Mouse (Mus musculus): Measurements from ENCODE around the gene Etv5. TPM values are rescaled to one million over a fixed set of nuclear protein-coding genes. Genes with fewer than 3 reads are reported as not detected.

Gene Etv5
- polyA plus RNA-seq, 1 experiment from 2014 or later: 30.6 TPM

DNA sequence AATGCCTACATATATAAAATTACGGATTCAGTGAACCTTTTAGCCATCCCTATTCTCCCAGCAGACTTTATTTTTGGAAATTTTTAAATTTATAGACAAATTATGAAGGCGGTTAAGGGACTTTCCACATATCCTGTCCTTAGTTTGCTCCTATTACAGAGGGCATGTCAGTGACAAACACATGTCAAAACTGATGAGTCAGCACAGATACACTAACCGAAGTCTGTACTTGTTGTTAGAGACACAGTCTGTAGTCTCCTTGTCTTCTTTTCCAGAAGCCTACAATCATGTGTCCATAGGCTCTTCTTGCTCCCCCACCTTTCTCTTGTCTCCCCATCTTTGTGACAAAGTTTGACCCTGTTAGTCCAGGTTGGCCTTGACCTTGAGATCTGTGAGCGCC is 88.3 kb downstream of the Etv5 start:
- H3K36me3 ChIP-seq (replicated peaks; ENCODE audit: control insufficient read depth, insufficient read depth, low read depth, low read length): no peaks in the 10 kb centered on the region
- no peaks in the 10 kb centered on the region for H3K4me1 ChIP-seq (ENCODE audit: control insufficient read depth, insufficient read depth, low read length)
- H3K27me3 ChIP-seq (ENCODE audit: control insufficient read depth, insufficient read depth, low read length): no peaks in the 10 kb centered on the region
- ATAC-seq (replicated peaks; ENCODE audit: insufficient number of reproducible peaks, low FRiP score, low TSS enrichment, low read depth) (no peak), DNase-seq (ENCODE audit: low spot score) (no peak)
- WGBS: 94% methylated on average over 4 of the region's 4 CpGs
- no peaks in the 10 kb centered on the region for H3K9me3 ChIP-seq (replicated peaks; ENCODE audit: control insufficient read depth, low read length)
- H3K4me3 ChIP-seq (ENCODE audit: low read depth, low read length): no peak overlapping the region
- no peak overlapping the region for H3K9ac ChIP-seq (replicated peaks; ENCODE audit: low read length)
- no peak overlapping the region for H3K4me2 ChIP-seq (ENCODE audit: low read depth, low read length)
- H3K27ac ChIP-seq (replicated peaks; ENCODE audit: low read depth, low read length): no peak overlapping the region

DNA sequence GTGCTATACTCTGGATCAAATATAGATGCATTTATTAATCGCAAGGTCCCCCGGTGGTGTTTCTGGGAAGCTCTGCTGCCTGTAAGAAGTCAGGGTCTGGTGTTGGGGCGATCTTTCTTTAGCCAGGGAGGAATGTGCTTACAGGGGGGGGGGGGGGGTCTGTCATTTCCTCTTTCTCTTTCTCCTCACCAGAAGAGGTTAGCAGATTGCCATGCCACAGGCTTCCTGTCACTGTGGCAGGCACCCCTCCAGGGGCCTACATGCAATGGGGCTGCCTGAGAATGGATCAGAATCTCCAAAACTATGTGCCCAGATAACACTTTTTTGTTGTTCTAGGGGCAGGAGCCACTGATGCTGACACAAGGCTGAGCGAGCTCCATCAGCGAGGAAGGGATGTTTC is 89.7 kb downstream of the Etv5 start:
- Histone ChIP-seq H3K4me3 (ENCODE audit: low read depth, low read length) (no peak overlapping the region), H3K27ac (replicated peaks; ENCODE audit: low read depth, low read length) (no peak overlapping the region), H3K36me3 (replicated peaks; ENCODE audit: control insufficient read depth, insufficient read depth, low read depth, low read length) (no peaks in the 10 kb centered on the region), H3K27me3 (ENCODE audit: control insufficient read depth, insufficient read depth, low read length) (no peaks in the 10 kb centered on the region), H3K4me1 (ENCODE audit: control insufficient read depth, insufficient read depth, low read length) (no peaks in the 10 kb centered on the region), H3K4me2 (ENCODE audit: low read depth, low read length) (no peak overlapping the region), H3K9ac (replicated peaks; ENCODE audit: low read length) (no peak overlapping the region), H3K9me3 (replicated peaks; ENCODE audit: control insufficient read depth, low read length) (no peaks in the 10 kb centered on the region)
- ATAC-seq (replicated peaks; ENCODE audit: insufficient number of reproducible peaks, low FRiP score, low TSS enrichment, low read depth) (no peak), DNase-seq (ENCODE audit: low spot score) (no peak)
- WGBS: 79% methylated on average over 5 of the region's 5 CpGs

DNA sequence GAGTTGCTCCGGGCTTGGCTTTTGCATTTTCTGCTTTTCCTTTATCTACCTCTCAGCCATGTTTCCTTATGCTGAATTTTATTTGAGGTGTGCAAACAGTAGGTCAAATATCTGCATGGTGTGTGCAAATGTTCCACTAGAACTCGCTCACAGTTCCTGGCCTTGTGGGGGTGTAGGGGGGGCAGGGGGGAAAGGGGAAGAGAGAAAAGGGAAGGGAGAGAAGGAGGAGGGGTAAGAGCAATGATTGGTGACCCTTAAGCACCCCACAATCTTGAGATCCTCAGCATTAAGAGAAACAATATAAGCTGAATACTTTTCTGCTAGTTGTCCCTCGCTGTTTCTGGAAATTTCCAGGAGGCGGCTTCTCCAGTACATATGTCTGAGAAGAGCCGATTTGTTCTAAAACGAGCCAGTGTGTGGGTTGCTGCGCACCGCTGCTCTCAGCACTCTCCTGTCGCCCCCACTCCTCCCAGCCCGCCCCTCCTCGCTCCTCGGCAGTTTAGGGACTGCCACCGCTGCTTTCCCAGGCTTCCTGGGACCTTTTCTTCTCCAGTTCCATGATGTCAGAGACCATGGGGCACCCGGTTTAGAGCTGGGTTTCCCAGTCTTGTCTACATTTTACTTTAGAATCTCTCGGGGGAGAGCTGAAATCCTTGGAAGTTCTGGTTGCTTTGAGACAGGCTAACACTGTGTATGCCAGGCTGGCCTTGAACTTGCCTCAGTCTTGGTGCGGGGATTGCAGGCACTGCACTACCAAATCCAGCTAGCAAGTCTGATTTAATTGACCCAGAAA is 90.8 kb downstream of the Etv5 start:
- Histone ChIP-seq H3K27me3 (ENCODE audit: control insufficient read depth, insufficient read depth, low read length) (no peaks in the 10 kb centered on the region), H3K9me3 (replicated peaks; ENCODE audit: control insufficient read depth, low read length) (no peaks in the 10 kb centered on the region), H3K36me3 (replicated peaks; ENCODE audit: control insufficient read depth, insufficient read depth, low read depth, low read length) (no peaks in the 10 kb centered on the region), H3K9ac (replicated peaks; ENCODE audit: low read length) (no peak overlapping the region), H3K4me2 (ENCODE audit: low read depth, low read length) (no peak overlapping the region), H3K4me1 (ENCODE audit: control insufficient read depth, insufficient read depth, low read length) (no peaks in the 10 kb centered on the region), H3K4me3 (ENCODE audit: low read depth, low read length) (no peak overlapping the region), H3K27ac (replicated peaks; ENCODE audit: low read depth, low read length) (no peak overlapping the region)
- no peak for DNase-seq (ENCODE audit: low spot score)
- WGBS: 40% methylated on average over 16 of the region's 16 CpGs
- ATAC-seq (replicated peaks; ENCODE audit: insufficient number of reproducible peaks, low FRiP score, low TSS enrichment, low read depth): no peak

DNA sequence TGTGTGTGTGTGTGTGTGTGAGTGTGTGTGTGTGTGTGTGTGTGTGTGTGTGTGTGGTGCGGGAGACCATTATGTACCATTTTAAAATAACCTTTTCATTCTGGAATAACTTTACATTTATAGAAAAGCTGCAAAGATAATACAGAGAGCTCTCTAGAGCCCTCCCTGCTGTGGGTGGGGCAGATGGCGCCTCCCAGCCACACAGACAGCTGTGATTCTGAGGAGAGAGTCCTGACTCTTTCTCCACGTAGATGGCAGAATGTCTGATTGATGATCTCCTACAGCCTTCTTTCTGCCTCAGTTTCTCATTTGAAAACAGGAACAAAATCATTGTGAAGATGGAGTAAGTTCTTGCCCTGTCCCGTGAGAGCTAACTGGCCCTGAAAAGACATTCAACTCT is 91.5 kb downstream of the Etv5 start:
- DNase-seq (ENCODE audit: low spot score) (no peak), ATAC-seq (replicated peaks; ENCODE audit: insufficient number of reproducible peaks, low FRiP score, low TSS enrichment, low read depth) (no peak)
- WGBS: 63% methylated on average over 4 of the region's 4 CpGs
- no peak overlapping the region for H3K4me2 ChIP-seq (ENCODE audit: low read depth, low read length)
- no peak overlapping the region for H3K9ac ChIP-seq (replicated peaks; ENCODE audit: low read length)
- no peaks in the 10 kb centered on the region for H3K4me1 ChIP-seq (ENCODE audit: control insufficient read depth, insufficient read depth, low read length)
- H3K36me3 ChIP-seq (replicated peaks; ENCODE audit: control insufficient read depth, insufficient read depth, low read depth, low read length): no peaks in the 10 kb centered on the region
- H3K9me3 ChIP-seq (replicated peaks; ENCODE audit: control insufficient read depth, low read length): no peaks in the 10 kb centered on the region
- no peak overlapping the region for H3K27ac ChIP-seq (replicated peaks; ENCODE audit: low read depth, low read length)
- no peaks in the 10 kb centered on the region for H3K27me3 ChIP-seq (ENCODE audit: control insufficient read depth, insufficient read depth, low read length)
- H3K4me3 ChIP-seq (ENCODE audit: low read depth, low read length): no peak overlapping the region

DNA sequence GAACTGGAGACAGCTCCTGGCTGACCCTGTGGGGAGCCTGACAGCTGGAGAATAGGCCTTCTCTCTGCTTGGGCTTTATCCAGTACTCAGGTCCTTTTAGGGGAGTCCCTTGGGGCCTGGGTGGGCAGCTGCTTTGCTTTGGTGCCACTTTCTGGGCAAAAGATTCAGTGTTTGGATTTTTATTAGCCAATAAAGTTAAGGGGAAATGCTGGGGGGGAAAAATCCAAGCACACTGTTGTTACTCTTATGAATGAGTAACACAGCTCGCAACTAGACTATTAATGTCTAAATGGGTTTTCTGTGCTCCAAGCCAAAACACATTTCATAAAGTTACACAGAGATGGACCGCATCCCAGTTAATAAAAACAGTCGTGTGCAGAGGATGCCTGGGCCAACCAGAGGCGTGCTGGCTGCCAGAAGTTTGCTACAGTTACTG is 98.3 kb downstream of the Etv5 start:
- Histone ChIP-seq H3K27me3 (ENCODE audit: control insufficient read depth, insufficient read depth, low read length) (no peaks in the 10 kb centered on the region), H3K36me3 (replicated peaks; ENCODE audit: control insufficient read depth, insufficient read depth, low read depth, low read length) (no peaks in the 10 kb centered on the region), H3K4me3 (ENCODE audit: low read depth, low read length) (no peak overlapping the region), H3K4me2 (ENCODE audit: low read depth, low read length) (no peak overlapping the region), H3K4me1 (ENCODE audit: control insufficient read depth, insufficient read depth, low read length) (no peaks in the 10 kb centered on the region), H3K9me3 (replicated peaks; ENCODE audit: control insufficient read depth, low read length) (no peaks in the 10 kb centered on the region), H3K27ac (replicated peaks; ENCODE audit: low read depth, low read length) (no peak overlapping the region), H3K9ac (replicated peaks; ENCODE audit: low read length) (no peak overlapping the region)
- no peak for ATAC-seq (replicated peaks; ENCODE audit: insufficient number of reproducible peaks, low FRiP score, low TSS enrichment, low read depth)
- WGBS: 87% methylated on average over 4 of the region's 4 CpGs
- no peak for DNase-seq (ENCODE audit: low spot score)

DNA sequence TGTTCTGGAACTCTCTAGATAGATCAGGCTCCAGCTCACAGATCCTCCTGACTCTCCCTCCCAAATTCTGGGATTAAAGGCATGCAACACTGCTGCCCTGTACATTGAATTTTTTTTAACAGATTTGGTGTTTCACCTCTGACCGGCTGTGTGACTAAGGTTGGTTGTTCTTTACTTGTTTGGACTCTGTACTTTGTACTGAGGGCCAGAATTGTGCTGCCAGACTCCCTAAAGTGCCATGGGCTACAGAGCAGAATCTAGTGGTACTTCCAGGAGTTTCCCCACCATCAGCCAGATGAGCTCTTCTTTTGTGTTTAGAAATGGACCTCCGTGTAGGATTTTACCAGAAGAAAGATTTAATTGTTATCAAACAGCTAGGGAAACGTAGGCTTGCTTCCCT is 103.7 kb downstream of the Etv5 start:
- no peaks in the 10 kb centered on the region for H3K27me3 ChIP-seq (ENCODE audit: control insufficient read depth, insufficient read depth, low read length)
- H3K4me2 ChIP-seq (ENCODE audit: low read depth, low read length): no peak overlapping the region
- no peaks in the 10 kb centered on the region for H3K4me1 ChIP-seq (ENCODE audit: control insufficient read depth, insufficient read depth, low read length)
- H3K9ac ChIP-seq (replicated peaks; ENCODE audit: low read length): no peak overlapping the region
- DNase-seq (ENCODE audit: low spot score) (no peak), ATAC-seq (replicated peaks; ENCODE audit: insufficient number of reproducible peaks, low FRiP score, low TSS enrichment, low read depth) (no peak)
- no peaks in the 10 kb centered on the region for H3K9me3 ChIP-seq (replicated peaks; ENCODE audit: control insufficient read depth, low read length)
- H3K36me3 ChIP-seq (replicated peaks; ENCODE audit: control insufficient read depth, insufficient read depth, low read depth, low read length): no peaks in the 10 kb centered on the region
- 76% methylated on average over 3 of the region's 3 CpGs for WGBS
- no peak overlapping the region for H3K27ac ChIP-seq (replicated peaks; ENCODE audit: low read depth, low read length)
- H3K4me3 ChIP-seq (ENCODE audit: low read depth, low read length): no peak overlapping the region

Other genes with a start within 250 kb of the Etv5 start
- 516 and 558 TPM in 2 replicates for gene Tra2b, start 173.7 kb downstream of the Etv5 start, polyA plus RNA-seq (2014; fragmentation: Nextera tagmentation; extraction: Ambion mirVana)
- gene Dgkg, start 217.5 kb upstream of the Etv5 start, polyA plus RNA-seq (2014; fragmentation: Nextera tagmentation; extraction: Ambion mirVana): 0.15 and 0.17 TPM in 2 replicates

All from embryonic facial prominence, embryonic 11.5 days (tissue).